Mouse (Mus musculus) liver, adult 2 months (tissue): ENCODE results near the gene Id4. TPM values are rescaled to one million over a fixed set of nuclear protein-coding genes. Genes with fewer than 3 reads are reported as not detected.
A peak's percentile ranks its signal among the peaks of the same experiment; 100 is the strongest.

Experiments used
- DNase-seq: peaks from one replicate; pipeline ENCODE4 v3.0.0-alpha.2; 2011; ENCODE audit warnings: low read depth, low spot score; ENCODE audit errors: extremely low read depth
- H3K27ac ChIP-seq: fragments of 200-500 bp; replicated peaks from 2 replicates; pipeline ENCODE4 v1.5.1; 2012; ENCODE audit warnings: low read depth, mild to moderate bottlenecking, control low read depth, inconsistent platforms, low read length; ENCODE audit not compliant: insufficient read depth
- H3K27me3 ChIP-seq: fragments of 200-500 bp; 2 replicates; pipeline ENCODE4 v1.6.1; 2012; ENCODE audit warnings: mild to moderate bottlenecking, moderate library complexity, low read length, inconsistent platforms; ENCODE audit not compliant: control insufficient read depth, insufficient read depth
- H3K36me3 ChIP-seq: fragments of 200-500 bp; 2 replicates; pipeline ENCODE4 v1.6.1; 2012; ENCODE audit warnings: low read length, inconsistent platforms; ENCODE audit not compliant: control insufficient read depth, insufficient read depth
- H3K4me1 ChIP-seq: fragments of 200-500 bp; 2 replicates; pipeline ENCODE4 v1.6.1; 2011; ENCODE audit warnings: low read length; ENCODE audit not compliant: control insufficient read depth, insufficient read depth
- H3K4me3 ChIP-seq: fragments of 200-500 bp; 2 replicates; pipeline ENCODE4 v1.5.1; 2011; ENCODE audit warnings: low read depth, mild to moderate bottlenecking, control low read depth, low read length, moderate library complexity; ENCODE audit not compliant: insufficient read depth
- H3K79me2 ChIP-seq: fragments of 200-500 bp; 2 replicates; pipeline ENCODE4 v1.6.1; 2012; ENCODE audit warnings: inconsistent platforms, mild to moderate bottlenecking, low read length, moderate library complexity; ENCODE audit not compliant: control insufficient read depth, insufficient read depth
- H3K9ac ChIP-seq: fragments of 200-500 bp; 2 replicates; pipeline ENCODE4 v1.6.1; 2012; ENCODE audit warnings: low read depth, mild to moderate bottlenecking, control low read depth, inconsistent platforms, low read length
- CTCF ChIP-seq: fragments of 200-500 bp; IDR thresholded peaks from 2 replicates; pipeline ENCODE4 v1.5.1; 2011; ENCODE audit warnings: low read depth, low read length, control low read depth
- POLR2A ChIP-seq: fragments of 200-500 bp; IDR thresholded peaks from 2 replicates; pipeline ENCODE4 v1.6.1; 2011; ENCODE audit warnings: low read length, control low read depth; ENCODE audit not compliant: insufficient read depth; ENCODE audit errors: extremely low read depth
- WGBS: fragments of 180-500 bp; shearing (Covaris S2); methylation state at CpG from one replicate; pipeline ENCODE4 v1.1.7; 2018; 5-methylcytosine and 5-hydroxymethylcytosine counted together
- polyA plus RNA-seq: library from polyadenylated mRNA; depleted of rRNA; stranded (reverse); fragments of >200 nt; gene quantifications from 2 replicates; pipeline ENCODE4 v1.2.3, GENCODE M21; 2012
- total RNA-seq: library from RNA; depleted of rRNA; stranded (reverse); fragments of >200 nt; gene quantifications from 2 replicates; pipeline ENCODE4 v1.2.3, GENCODE M21; 2014

Gene Id4
- total and polyA plus RNA-seq, 2 experiments, result 0.27 to 0.46 TPM

GRCm38 (mm10) chr13:48261341-48262221 is 553 bp downstream of the Id4 start:
- Histone ChIP-seq H3K9ac (peak overlapping the region; percentile 81), H3K4me1 (peaks cover 2% of the 10 kb centered on the region), H3K79me2 (no peaks in the 10 kb centered on the region), H3K36me3 (no peaks in the 10 kb centered on the region), H3K27ac (peak overlapping the region; percentile 22), H3K27me3 (no peaks in the 10 kb centered on the region), H3K4me3 (peak overlapping the region; percentile 76)
- no peak for TF ChIP-seq CTCF
- TF ChIP-seq POLR2A, result 0 out of 2 replicates have a peak, but pooled peaks have one; percentile 3
- DNase-seq, result peak; percentile 17
- WGBS, result under 1% methylated on average over 98 of the region's 98 CpGs

GRCm38 (mm10) chr13:48262451-48262969 is 1.5 kb downstream of the Id4 start:
- peaks cover 2% of the 10 kb centered on the region for H3K4me1 ChIP-seq
- H3K36me3 ChIP-seq, result no peaks in the 10 kb centered on the region
- no peak overlapping the region for H3K27ac ChIP-seq
- H3K79me2 ChIP-seq, result no peaks in the 10 kb centered on the region
- DNase-seq, result peak; percentile 11
- peak overlapping the region; percentile 81 for H3K9ac ChIP-seq
- no peak for TF ChIP-seq POLR2A
- TF ChIP-seq CTCF, result no peak
- WGBS, result 2% methylated on average over 25 of the region's 25 CpGs
- H3K27me3 ChIP-seq, result no peaks in the 10 kb centered on the region
- H3K4me3 ChIP-seq, result peak overlapping the region; percentile 76

- Histone ChIP-seq H3K4me1 (peaks cover 2% of the 10 kb centered on the region), H3K79me2 (no peaks in the 10 kb centered on the region), H3K36me3 (no peaks in the 10 kb centered on the region), H3K27ac (no peak overlapping the region), H3K4me3 (no peak overlapping the region), H3K27me3 (0 out of 2 replicates have a peak, but pooled peaks cover 2% of the 10 kb centered on the region), H3K9ac (no peak overlapping the region)
- 86% methylated on average over 6 of the region's 6 CpGs for whole genome bisulfite sequencing
- DNase-seq, result no peak
- TF ChIP-seq CTCF, result no peak
- no peak for TF ChIP-seq POLR2A
Observed at GRCm38 (mm10) chr13:48265029-48265428, 4.0 kb downstream of the Id4 start.

- Histone ChIP-seq H3K79me2 (no peaks in the 10 kb centered on the region), H3K9ac (no peak overlapping the region), H3K36me3 (no peaks in the 10 kb centered on the region), H3K27me3 (peaks cover 4% of the 10 kb centered on the region; the same call in 1 of the 2 replicates), H3K27ac (no peak overlapping the region), H3K4me1 (0 out of 2 replicates have a peak, but pooled peaks cover 2% of the 10 kb centered on the region), H3K4me3 (no peak overlapping the region)
- 10% methylated on average over 15 of the region's 15 CpGs for WGBS
- TF ChIP-seq POLR2A (no peak), CTCF (peak; percentile 31; the same call in 1 of the 2 replicates)
- DNase-seq, result peak; percentile 17
Observed at GRCm38 (mm10) chr13:48273451-48274069, 12.5 kb downstream of the Id4 start.

- Histone ChIP-seq H3K9ac (no peak overlapping the region), H3K27me3 (peaks cover 2% of the 10 kb centered on the region; the same call in 1 of the 2 replicates), H3K27ac (no peak overlapping the region), H3K79me2 (no peaks in the 10 kb centered on the region), H3K36me3 (no peaks in the 10 kb centered on the region), H3K4me3 (no peak overlapping the region), H3K4me1 (0 out of 2 replicates have a peak, but pooled peaks cover 2% of the 10 kb centered on the region)
- DNase-seq, result no peak
- WGBS, result 66% methylated on average over 1 of the region's 1 CpGs
- TF ChIP-seq CTCF, result no peak
- no peak for TF ChIP-seq POLR2A
Observed at GRCm38 (mm10) chr13:48274107-48274506, 13.1 kb downstream of the Id4 start.
